Mouse (Mus musculus) liver, adult 2 months (tissue): ENCODE data around the gene Olfr610.

Experiments
- CTCF ChIP-seq: fragments of 200-500 bp; IDR thresholded peaks from 2 replicates; pipeline ENCODE4 v1.5.1; 2011; ENCODE audit warnings: low read depth, low read length, control low read depth
- POLR2A ChIP-seq: fragments of 200-500 bp; IDR thresholded peaks from 2 replicates; pipeline ENCODE4 v1.6.1; 2011; ENCODE audit warnings: low read length, control low read depth; ENCODE audit not compliant: insufficient read depth; ENCODE audit errors: extremely low read depth

- TF ChIP-seq POLR2A (no peak), CTCF (no peak)
Observed at GRCm38 (mm10) chr7:103469577-103469976, 42.3 kb downstream of the Olfr610 start, which contains the start of gene Olfr608.
